Mouse (Mus musculus) spleen, adult 18-20 months (tissue): ENCODE results near the gene Mas1.

Experiments
- DNase-seq, 2 experiments: peaks; one replicate each; pipeline ENCODE4 v3.0.0; 2022; ENCODE audit warnings: mixed read lengths in 2 of 2

Mas1 gene

GRCm38 (mm10) chr17:12872275-12873028, 4.5 kb upstream of the Mas1 start:
- no peak for DNase-seq

DNA sequence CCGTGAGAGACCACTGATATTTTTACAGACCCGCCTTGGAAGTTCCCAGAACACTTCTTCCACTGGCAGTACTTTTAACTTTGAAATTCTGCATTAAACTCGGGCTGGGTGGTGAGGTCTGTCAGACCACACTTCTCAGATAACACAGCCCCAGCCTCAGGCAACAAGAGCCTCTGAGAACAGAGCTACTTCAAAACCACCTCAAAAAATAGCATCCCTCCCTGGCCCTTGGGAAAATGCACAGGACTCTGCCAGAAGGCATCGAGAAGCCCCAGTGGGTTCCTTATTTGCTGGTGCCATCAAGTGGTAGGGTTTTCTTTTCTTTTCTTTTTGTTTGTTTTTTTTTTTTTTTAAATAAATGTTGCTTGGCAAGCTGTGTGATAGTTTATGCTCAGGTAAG, 697 bp upstream of the Mas1 start:
- no peak for DNase-seq

- no peak for DNase-seq
Measured at GRCm38 (mm10) chr17:12866853-12867252, 1.1 kb downstream of the Mas1 start.

DNA sequence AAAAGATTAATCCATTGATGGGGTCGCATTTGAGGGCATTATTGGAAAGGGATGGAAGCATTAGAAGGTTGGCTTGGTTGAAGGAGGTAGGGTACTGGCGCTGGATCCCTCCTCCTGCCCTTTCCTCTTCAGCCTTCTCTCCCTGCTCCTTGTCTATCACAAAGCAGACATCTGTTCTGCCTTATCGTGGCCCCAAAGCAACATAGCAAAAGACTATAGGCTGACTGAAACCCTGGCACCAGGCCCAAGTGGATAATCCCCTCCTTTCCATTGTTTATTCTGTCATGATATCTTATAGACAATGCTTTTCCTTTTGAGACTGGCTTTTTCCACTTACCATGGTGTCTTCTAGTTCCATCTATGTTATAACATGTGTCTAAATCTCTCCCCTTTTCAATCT, 2.5 kb downstream of the Mas1 start:
- no peak for DNase-seq

DNA sequence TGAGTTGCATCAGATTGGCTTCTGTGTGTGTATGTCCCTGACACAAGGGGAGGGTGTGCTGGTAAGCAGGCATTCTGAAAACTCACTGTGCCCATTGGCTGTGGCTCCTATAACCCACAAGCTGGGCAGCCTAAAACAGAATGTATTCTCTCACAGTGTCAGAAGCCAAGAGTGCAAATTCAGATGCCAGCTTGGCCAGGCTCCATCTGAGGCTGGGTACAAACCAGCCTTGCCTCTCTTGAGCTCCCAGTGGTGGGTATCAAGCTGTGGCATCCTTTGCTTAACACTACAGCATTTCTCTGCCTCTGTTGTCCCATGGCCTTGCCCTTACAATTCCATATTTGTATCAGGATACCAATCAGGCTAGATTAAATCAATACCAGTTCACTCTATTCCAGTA, 3.8 kb downstream of the Mas1 start:
- DNase-seq: no peak

DNA sequence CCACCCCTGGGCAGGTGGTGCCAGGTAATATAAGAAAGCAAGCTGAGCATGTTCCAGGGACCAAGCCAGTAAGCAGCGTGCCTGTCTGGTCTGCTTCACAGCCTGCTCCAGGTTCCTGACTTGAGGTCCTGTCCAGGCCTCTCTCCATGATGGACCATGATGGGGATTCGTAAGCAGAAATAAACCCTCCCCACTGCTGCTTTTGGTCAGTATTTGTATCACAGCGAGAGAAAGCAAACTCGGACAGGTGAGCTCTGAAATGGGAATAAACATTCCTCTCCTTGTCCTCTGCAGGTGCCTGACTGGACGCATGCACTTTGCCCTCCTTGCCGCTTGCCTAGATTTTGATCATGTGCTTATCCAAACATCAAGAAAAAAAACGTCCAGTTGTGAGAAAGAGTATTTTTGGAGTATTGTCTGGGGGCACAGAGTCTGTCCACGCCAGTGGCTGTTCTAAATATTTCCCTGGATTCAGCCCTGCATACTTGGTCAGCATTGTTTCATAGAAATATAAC, 8.9 kb downstream of the Mas1 start:
- no peak for DNase-seq

DNA sequence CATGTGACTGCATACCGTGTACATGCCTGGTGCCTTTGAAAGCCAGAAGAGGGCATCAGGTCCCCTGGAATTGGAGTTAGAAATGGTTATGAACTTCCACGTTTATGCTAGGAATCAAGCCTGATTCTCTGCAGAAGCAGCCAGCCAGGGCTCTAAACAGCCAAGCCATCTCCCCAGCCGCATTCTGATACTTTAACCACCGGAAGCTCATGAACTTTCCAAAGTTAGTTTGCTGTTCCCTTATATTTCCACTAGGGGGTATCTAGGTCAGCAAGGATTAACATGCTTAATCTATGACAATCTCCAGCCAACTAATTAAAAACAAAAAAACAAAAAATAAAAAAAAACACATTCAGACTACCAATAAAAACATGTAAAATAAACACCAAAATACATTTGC, 9.9 kb downstream of the Mas1 start:
- peak in 1 of 2 experiments; percentile 15 for DNase-seq

GRCm38 (mm10) chr17:12857395-12857794, 10.5 kb downstream of the Mas1 start:
- no peak for DNase-seq

- no peak for DNase-seq
Measured at GRCm38 (mm10) chr17:12854386-12854785, 13.6 kb downstream of the Mas1 start.

DNA sequence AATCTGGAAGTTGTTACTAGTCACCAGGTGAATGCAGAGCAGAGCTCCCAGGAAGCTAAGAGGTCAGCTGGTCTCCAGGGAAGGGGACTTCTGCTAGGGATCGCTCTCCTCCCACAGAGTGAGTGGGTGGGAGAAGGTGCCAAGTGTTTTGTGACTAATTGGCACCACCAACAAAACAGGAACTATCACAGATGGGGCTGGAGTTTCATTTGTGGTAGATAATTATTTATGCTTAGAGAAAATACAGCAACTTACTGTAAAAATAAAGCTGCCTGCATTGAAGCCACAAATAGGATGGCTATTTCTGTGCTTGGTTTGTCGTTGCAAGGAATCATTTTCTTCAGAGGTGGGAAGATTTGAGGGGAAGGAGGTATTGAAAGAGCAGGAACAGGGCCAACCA, 14.1 kb downstream of the Mas1 start:
- DNase-seq: no peak

GRCm38 (mm10) chr17:12851689-12852088, 16.3 kb downstream of the Mas1 start:
- DNase-seq: no peak

DNA sequence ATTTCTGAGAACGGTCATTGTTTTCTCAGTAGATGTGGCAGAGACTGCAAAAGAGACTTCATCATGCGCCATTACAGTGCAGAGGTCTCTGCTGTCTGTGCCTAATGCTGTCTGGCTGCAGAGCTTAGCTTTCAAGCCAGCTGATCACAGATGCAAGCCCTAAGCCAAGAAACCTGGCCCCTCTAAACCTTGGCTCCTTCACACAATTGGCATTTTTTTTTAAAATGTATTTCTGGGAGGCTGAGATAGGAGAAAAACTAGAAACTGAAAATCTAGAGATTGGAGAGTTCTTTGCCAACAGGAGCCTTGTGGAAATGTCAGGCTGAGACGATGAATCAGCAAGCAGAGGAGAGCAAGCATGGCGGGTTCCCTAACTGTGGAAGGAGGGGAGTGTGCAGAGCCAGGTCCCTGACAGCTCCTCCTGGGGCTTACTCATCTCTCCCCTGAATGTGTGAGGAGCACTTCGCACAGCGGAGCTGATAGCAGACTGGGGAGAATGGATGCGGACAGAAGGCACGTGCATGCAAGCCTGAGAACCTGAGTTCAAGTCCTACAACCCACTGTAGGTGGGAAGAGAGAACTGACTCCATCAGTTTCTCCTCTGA, 18.1 kb downstream of the Mas1 start:
- no peak for DNase-seq

- DNase-seq: no peak
Measured at GRCm38 (mm10) chr17:12847736-12848135, 20.2 kb downstream of the Mas1 start.

- no peak for DNase-seq
Measured at GRCm38 (mm10) chr17:12846474-12846873, 21.5 kb downstream of the Mas1 start.

- DNase-seq: no peak
Measured at GRCm38 (mm10) chr17:12845862-12846261, 22.1 kb downstream of the Mas1 start.

DNA sequence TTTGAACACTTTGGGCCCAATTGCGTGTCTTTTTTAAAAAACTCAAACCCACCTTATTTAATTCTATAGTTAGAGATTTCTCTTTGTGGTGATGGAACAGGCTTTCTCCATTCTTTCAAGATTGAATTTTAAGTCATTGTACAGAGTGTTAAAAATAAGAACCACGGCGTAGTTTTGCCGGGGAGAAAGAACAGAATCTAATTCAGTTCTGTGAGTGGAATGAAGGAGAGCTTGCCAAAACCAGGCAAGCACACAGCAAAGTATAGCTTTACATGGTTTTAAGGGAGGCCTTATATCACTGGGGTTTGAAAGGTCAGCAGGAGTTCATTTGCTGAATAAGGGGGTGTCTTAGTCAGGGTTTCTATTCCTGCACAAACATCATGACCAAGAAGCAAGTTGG, 23.4 kb downstream of the Mas1 start:
- DNase-seq: no peak

DNA sequence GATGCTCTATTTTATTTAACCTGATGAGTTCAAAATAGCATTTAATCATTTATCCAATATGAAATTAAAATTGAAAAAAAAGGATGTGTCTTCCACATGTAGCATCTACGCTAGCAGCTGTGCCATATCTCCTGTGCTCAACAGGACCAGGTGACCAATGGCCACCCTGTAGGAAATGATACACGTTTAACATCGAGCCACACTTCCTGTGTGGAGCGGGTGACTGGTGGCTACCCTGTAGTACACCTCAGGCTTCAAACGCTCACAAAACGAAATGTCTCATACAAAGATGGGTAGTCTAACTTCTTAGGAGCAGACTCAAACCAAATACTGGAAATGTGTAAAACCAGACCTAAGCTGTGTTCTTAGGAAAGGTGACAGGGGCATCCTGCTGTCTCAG, 24.1 kb downstream of the Mas1 start:
- no peak for DNase-seq

GRCm38 (mm10) chr17:12839475-12840267, 28.3 kb downstream of the Mas1 start:
- DNase-seq: no peak

GRCm38 (mm10) chr17:12835738-12836137, 32.2 kb downstream of the Mas1 start:
- no peak for DNase-seq

- DNase-seq: no peak
Measured at GRCm38 (mm10) chr17:12834826-12835225, 33.1 kb downstream of the Mas1 start.

- no peak for DNase-seq
Measured at GRCm38 (mm10) chr17:12834317-12834716, 33.6 kb downstream of the Mas1 start.

DNA sequence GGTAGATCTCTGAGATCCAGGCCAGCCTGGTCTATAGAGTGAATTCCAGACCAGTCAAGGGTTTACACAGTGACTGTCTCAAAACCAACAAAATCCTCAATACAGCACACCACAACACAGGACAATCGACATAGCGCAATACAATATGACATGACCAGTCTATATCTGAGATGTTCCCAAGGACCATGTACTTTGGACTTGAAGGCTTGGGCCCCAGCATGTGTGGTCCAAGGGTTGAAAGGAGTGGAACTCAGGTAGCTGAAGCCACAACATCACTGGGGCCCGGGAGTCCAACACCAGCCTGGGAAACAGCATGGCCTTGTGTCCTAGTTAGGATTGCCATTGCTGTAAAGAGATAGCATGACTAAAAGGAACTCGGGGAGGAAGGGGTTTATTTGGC, 35.3 kb downstream of the Mas1 start:
- DNase-seq: no peak

DNA sequence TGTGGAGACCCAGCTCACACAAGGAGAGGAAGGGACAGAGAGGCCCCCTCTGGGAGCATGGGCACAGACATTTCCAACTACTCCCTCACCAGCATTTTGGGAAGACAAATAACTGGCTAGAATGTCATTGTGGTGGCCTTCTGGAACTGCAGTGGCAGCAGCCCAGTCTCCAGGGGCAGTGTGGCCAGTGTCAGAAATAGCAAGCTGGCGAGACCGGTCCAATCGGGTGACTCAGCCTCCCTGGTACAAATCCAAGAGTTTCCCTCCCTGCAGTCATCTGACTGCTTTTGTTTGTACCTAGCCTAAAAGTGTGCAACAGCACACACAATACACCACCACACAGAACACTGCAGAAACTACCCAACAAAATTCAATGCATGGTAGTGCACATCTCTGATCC, 35.7 kb downstream of the Mas1 start:
- no peak for DNase-seq

- DNase-seq: no peak
Measured at GRCm38 (mm10) chr17:12830351-12830750, 37.6 kb downstream of the Mas1 start.
